In genomic region chr12:25248681-25249366, GRCm38 (mm10) we compare ENCODE assay signal across 10 mouse cellular contexts.
DNase-seq lines count a peak whose midpoint lies in the region; ATAC-seq and TF ChIP-seq lines count a peak whose summit lies in the region.
"Had no signal": no experiment of that assay in that cellular context is flagged by ENCODE, and none has a peak within 500 bp of the region (broad histone marks: within the 10 kb centered on the region; RNA-seq: fewer than 3 reads in every experiment).

No protein-coding gene starts in this region.

- 56% methylated on average over 13 of the region's 13 CpGs for WGBS in hindbrain, postnatal 0 days
- WGBS in hindbrain, embryonic 12.5 days, result 72% methylated on average over 13 of the region's 13 CpGs
- 61% methylated on average over 13 of the region's 13 CpGs for WGBS in embryonic facial prominence, embryonic 14.5 days

- no peak overlapping the region for H3K4me3 ChIP-seq in hindbrain, postnatal 0 days (ENCODE audit: low read length)
- no peak overlapping the region for H3K4me3 ChIP-seq in hindbrain, embryonic 12.5 days
- H3K4me3 ChIP-seq in embryonic facial prominence, embryonic 14.5 days (ENCODE audit: low read depth, low read length), result no peak overlapping the region
- H3K4me3 ChIP-seq: hindbrain, embryonic 10.5 days; megakaryocyte, embryonic 14.5 days had no signal

- no peak for TF ChIP-seq CTCF in hindbrain, postnatal 0 days (IDR thresholded peaks at IDR 0.05; ENCODE audit: low read depth)

- no peak overlapping the region; the same call in 1 of the 2 replicates for H3K27ac ChIP-seq in hindbrain, postnatal 0 days
- no peak overlapping the region for H3K27ac ChIP-seq in hindbrain, embryonic 12.5 days
- H3K27ac ChIP-seq in embryonic facial prominence, embryonic 14.5 days (replicated peaks; ENCODE audit: low read depth, low read length), result no peak overlapping the region
- H3K27ac ChIP-seq: hindbrain, embryonic 10.5 days had no signal

- H3K27me3 ChIP-seq in hindbrain, postnatal 0 days (ENCODE audit: insufficient read depth, low read length), result no peaks in the 10 kb centered on the region
- H3K27me3 ChIP-seq in hindbrain, embryonic 12.5 days, result no peaks in the 10 kb centered on the region
- H3K27me3 ChIP-seq in embryonic facial prominence, embryonic 14.5 days (replicated peaks; ENCODE audit: control insufficient read depth, insufficient read depth, low read length), result no peaks in the 10 kb centered on the region

- H3K9me3 ChIP-seq in hindbrain, postnatal 0 days (ENCODE audit: low read length), result no peaks in the 10 kb centered on the region; the same call in 1 of the 2 replicates
- peaks cover 11% of the 10 kb centered on the region; the same call in 1 of the 2 replicates for H3K9me3 ChIP-seq in hindbrain, embryonic 12.5 days (replicated peaks)
- H3K9me3 ChIP-seq in embryonic facial prominence, embryonic 14.5 days (ENCODE audit: control insufficient read depth, low read length), result peaks cover 4% of the 10 kb centered on the region; the same call in 1 of the 2 replicates

- no peak overlapping the region for H3K9ac ChIP-seq in hindbrain, postnatal 0 days (replicated peaks; ENCODE audit: low read length)
- H3K9ac ChIP-seq in hindbrain, embryonic 12.5 days, result no peak overlapping the region
- no peak overlapping the region; the same call in 1 of the 2 replicates for H3K9ac ChIP-seq in embryonic facial prominence, embryonic 14.5 days (ENCODE audit: low read depth, low read length)

- peak; percentile 33 for DNase-seq in hindbrain, postnatal 0 days (ENCODE audit: low spot score)
- peak; percentile 34 for DNase-seq in A20 (ENCODE audit: low read depth, low spot score)
- DNase-seq in embryonic facial prominence, embryonic 14.5 days (ENCODE audit: low spot score), result no peak
- peak; percentile 48 for DNase-seq in lung, postnatal 10 days
- DNase-seq in urinary bladder, postnatal 4 days (ENCODE audit: low spot score in 2 of 2), result no peak
- DNase-seq in testis, postnatal 10 days (ENCODE audit: low spot score), result no peak
- DNase-seq in right cerebral cortex, postnatal 4 days, result no peak

- H3K4me2 ChIP-seq in hindbrain, postnatal 0 days (ENCODE audit: low read depth, low read length), result no peak overlapping the region
- H3K4me2 ChIP-seq in hindbrain, embryonic 12.5 days (replicated peaks), result no peak overlapping the region
- peak overlapping the region; percentile 8; the same call in 1 of the 2 replicates for H3K4me2 ChIP-seq in embryonic facial prominence, embryonic 14.5 days (ENCODE audit: low read depth, low read length)

- H3K36me3 ChIP-seq in hindbrain, postnatal 0 days (ENCODE audit: insufficient read depth, low read length), result no peaks in the 10 kb centered on the region
- H3K36me3 ChIP-seq in hindbrain, embryonic 12.5 days, result no peaks in the 10 kb centered on the region
- H3K36me3 ChIP-seq in embryonic facial prominence, embryonic 14.5 days (ENCODE audit: control insufficient read depth, insufficient read depth, low read length), result no peaks in the 10 kb centered on the region
- H3K36me3 ChIP-seq: hindbrain, embryonic 10.5 days had no signal

- peak; percentile 15; the same call in 1 of the 2 replicates for ATAC-seq in hindbrain, postnatal 0 days
- ATAC-seq in hindbrain, embryonic 12.5 days (ENCODE audit: low FRiP score), result no peak
- ATAC-seq in embryonic facial prominence, embryonic 14.5 days (ENCODE audit: low read depth), result no peak

- H3K4me1 ChIP-seq in hindbrain, postnatal 0 days (ENCODE audit: insufficient read depth, low read length), result 0 out of 2 replicates have a peak, but pooled peaks cover 6% of the 10 kb centered on the region
- peaks cover 11% of the 10 kb centered on the region; the same call in 1 of the 2 replicates for H3K4me1 ChIP-seq in hindbrain, embryonic 12.5 days
- peaks cover 26% of the 10 kb centered on the region for H3K4me1 ChIP-seq in embryonic facial prominence, embryonic 14.5 days (ENCODE audit: control insufficient read depth, insufficient read depth, low read length)

Comparison
In these comparisons a context has a peak if more than half of its experiments do, and no peak if none do; other contexts are left out.
1. DNase-seq: peak in hindbrain, postnatal 0 days (single experiment), A20 (single experiment) and lung, postnatal 10 days (single experiment); none in embryonic facial prominence, embryonic 14.5 days (single experiment), urinary bladder, postnatal 4 days (0 of 2), testis, postnatal 10 days (single experiment) and right cerebral cortex, postnatal 4 days (single experiment).